Mouse (Mus musculus) frontal cortex, postnatal 36 days (tissue): ENCODE results near the gene Pml.
"Not testable (repeated sequence)": the region's sequence is repeated elsewhere in the genome, so short reads cannot be mapped to it uniquely, and the experiment has no call there.

Source experiments
- DNase-seq, 2 experiments: peaks; one replicate each; pipeline ENCODE4 v3.0.0; 2022; ENCODE audit warnings: low spot score in 2 of 2

Gene Pml

DNA sequence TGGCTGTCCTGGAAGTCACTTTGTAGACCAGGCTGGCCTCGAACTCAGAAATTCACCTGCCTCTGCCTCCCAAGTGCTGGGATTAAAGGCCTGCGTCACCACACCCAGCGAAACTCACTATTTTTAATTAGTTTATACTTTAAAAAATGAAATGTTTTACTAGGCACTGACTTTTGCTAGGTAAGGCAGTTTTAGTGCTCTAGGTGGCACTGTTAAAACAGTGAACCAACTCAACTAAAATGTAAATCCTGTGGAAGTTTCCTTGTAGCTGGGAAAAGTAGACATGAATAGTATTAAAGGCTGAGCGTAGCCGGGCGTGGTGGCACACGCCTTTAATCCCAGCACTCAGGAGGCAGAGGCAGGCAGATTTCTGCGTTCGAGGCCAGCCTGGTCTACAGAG is 22.0 kb upstream of the Pml start:
- not testable (repeated sequence) for DNase-seq

- DNase-seq = no peak
Observed at GRCm38 (mm10) chr9:58271109-58271508, 21.5 kb upstream of the Pml start.

DNA sequence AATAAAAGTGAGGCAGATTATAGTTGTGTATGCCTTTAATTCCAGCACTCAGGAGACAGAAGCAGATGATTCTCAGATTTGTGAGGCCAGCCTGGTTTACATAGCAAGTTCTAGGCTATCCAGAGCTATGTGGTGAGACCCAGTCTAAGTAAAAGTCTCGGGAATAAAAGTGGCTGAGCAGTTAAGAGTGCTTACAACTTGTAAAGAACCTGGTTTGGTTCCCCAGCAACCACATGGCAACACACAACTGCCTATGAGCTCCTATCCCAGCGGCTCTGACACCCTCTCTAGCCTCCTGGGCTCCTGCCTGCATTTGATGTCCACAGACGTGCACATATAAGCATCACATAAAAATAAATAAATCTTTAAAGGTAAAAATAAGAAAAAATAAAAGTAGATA is 20.5 kb upstream of the Pml start:
- no peak for DNase-seq

DNA sequence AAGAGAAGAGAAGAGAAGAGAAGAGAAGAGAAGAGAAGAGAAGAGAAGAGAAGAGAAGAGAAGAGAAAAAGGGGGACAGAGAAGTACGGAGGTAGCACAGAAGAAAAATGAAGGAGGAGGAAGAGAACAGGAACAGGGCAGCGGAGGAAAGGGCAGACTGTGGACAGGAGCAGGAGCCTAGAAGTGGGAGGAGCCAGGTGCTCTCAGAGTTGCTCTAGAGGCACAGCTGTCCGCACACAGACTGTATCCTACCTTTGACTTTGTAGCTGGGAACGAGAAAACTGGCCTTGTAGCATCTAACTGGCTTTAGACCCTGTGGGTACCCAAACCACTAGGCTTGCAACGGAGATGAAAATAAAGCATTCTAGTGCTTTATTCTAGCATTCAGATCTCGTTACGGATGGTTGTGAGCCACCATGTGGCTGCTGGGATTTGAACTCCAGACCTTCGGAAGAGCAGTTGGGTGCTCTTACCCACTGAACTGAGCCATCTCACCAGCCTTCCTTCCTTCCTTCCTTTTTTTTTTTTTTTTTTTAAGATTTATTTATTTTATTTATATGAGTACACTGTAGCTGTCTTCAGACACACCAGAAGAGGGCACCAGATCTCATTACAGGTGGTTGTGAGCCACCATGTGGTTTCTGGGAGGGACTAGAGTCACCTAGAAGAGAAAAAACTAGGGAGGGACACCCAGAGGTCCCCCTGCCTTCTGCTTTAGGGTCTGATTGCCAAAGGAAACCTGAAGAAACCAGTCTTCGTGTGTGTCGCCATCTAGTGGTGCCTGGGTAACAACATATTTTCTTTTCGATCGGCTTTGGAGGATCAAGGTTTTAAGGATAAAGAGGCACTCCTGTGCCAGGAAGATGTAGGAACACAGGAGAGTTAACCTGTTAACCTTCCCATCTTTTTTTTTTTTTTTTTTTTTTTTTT is 19.1 kb upstream of the Pml start:
- DNase-seq = peak in 1 of 2 experiments; percentile 55

- DNase-seq = no peak
Observed at GRCm38 (mm10) chr9:58267046-58267445, 17.5 kb upstream of the Pml start.

GRCm38 (mm10) chr9:58266571-58267011 is 17.0 kb upstream of the Pml start:
- DNase-seq = no peak

DNA sequence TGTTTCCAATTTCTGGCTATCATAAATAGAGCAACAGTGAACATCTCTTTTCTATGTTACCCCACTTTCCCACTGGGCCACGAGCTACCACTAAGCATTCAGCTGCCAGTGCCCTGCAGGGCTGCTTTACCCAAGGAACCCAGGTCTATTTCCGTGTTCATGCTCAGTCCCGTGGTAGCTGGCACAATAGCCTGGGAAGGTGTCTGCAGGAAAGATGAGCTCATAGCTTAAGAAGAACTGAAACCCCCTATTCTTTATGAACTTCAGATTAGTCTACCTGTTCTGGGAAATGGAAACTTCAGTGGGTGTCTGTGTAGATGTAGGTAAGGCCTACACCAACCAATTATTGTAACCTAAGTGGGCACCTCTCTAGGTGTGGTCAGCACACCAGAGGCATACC is 15.8 kb upstream of the Pml start:
- no peak for DNase-seq

DNA sequence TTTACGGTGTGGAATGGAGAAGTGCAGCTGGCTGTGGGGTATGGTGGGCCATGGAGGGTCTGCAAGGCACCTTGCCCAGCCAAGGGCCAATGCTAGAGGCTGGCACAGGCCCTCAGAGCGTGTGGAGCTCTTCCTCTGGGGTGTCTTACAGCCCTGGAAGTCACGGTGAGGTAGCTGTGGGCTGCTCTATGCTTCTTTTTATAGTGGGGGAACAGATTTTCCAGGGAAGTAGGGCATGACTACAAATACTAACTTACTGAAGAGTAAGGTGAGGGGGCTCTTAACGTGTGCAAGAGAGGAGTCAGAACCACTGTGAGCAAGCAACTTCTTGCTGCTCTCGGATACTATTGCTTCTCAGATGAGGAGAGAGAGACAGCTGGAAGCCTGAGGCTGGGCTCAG is 12.9 kb upstream of the Pml start:
- DNase-seq = no peak

DNA sequence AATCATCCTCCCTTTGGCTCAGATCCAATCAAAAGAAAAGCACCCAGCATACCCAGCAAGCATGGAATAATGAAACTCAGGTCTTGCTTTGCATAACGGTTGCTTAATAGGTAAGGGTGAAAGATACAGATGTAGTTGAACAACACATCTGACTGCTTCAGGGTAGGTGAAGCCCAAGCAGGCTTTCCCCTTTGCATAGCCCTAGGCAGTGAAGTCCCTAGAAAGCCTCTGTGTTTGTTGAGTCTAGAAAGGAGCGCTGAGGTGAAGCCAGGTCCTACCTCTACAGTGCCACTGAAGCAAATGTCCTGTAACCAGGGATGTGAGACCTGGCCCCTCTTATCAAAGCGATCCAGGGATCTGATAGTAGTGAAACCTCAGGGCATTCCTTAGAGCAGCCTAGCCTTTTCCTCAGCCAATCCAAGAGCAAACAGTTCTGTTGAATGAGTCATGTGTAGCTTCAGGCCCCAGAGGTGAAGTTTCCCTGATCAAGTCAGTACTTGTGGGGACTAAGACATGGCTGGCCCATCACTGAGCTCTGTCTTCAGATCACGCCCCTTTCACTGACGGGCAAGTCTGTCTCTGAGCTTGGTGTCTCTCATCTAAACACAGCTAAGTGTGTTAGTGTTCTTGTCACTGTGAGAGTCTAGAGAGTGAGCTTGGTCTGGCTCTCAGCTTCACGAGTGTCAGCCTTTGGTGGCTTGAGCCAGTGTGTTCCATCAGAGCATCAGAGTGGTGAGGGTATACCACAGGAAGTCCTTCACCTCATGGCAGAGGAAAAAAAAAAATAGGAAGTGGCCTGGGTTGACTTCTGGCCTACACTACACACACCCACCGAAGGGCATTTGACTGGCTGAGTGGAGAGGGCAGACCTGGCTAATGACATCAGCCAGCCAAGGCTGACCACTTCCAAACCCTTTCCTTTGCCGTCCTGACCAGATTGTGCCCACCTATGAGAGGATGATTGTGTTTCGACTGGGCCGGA is 6.4 kb upstream of the Pml start:
- DNase-seq = no peak

GRCm38 (mm10) chr9:58255105-58255504 is 5.5 kb upstream of the Pml start:
- no peak for DNase-seq

DNA sequence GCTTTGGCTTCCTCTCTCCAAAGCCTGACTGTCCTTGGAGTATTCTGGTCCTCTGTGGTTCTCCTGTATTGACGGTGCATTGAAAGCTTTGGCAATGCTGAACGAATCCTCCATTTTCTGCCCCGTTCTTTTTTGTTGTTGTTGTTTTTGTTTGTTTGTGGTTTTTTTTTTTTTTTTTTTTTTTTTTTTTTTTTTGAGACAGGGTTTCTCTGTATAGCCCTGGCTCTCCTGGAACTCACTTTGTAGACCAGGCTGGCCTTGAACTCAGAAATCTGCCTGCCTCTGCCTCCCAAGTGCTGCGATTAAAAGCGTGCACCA is 4.2 kb upstream of the Pml start:
- not testable (repeated sequence) for DNase-seq

- peak; percentile 91 to 93 for DNase-seq
Observed at GRCm38 (mm10) chr9:58253033-58253804, 3.6 kb upstream of the Pml start, which contains the start of gene Stoml1. Gene Stoml1 (plus strand): TSS chr9:58253164.

DNA sequence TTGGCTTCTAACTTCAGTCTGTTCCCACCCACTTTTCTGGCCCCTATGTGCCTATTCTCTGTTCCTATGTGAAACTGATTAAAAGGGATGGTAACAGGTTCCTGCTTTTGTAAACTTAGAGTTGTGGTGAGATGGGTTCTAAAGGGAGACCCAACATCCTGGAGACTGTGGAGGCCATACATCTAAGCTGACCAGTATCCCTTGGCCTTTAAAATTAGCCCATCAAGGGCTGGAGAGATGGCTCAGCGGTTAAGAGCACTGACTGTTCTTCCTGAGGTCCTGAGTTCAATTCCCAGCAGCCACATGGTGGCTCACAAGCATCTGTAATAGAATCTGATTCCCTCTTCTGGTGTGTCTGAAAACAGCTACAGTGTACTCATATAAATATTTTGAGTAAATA is 1.1 kb upstream of the Pml start:
- not testable (repeated sequence) for DNase-seq

- no peak for DNase-seq
Observed at GRCm38 (mm10) chr9:58250322-58250721, 736 bp upstream of the Pml start.

GRCm38 (mm10) chr9:58248746-58249413 is 706 bp downstream of the Pml start:
- DNase-seq = no peak

DNA sequence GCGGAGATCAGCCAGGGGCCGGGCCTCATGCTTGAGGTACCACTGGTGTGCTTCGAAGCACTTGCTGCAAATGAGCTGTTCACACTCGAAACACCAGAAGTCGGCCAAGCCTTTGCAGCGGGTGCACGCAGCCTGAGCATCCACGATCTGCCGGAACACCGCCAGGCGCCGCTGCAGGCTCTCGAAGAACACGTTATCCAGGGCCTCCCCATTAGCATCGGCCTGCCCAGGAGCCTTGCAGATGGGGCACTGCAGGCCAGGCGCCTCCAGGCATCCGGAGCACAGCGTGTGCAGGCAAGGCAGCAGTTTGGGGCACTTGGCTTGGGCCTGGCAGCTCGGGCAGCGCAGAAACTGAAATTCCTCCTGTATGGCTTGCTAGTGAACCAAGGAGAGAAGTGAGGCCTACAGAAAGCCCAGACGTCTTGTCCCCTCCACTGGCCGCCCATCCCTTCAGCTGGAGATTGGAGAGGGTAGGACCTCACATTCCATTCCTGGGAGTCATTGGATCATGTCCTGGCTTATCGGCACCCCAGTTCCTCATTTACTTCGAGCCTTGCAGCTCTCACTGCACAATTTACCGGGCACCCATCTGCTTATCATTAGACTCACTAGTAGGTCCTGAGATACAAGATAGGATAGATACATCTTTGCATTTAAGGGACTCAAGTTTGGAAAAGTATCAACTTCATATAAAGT is 2.4 kb downstream of the Pml start:
- peak; percentile 65 to 86 for DNase-seq

DNA sequence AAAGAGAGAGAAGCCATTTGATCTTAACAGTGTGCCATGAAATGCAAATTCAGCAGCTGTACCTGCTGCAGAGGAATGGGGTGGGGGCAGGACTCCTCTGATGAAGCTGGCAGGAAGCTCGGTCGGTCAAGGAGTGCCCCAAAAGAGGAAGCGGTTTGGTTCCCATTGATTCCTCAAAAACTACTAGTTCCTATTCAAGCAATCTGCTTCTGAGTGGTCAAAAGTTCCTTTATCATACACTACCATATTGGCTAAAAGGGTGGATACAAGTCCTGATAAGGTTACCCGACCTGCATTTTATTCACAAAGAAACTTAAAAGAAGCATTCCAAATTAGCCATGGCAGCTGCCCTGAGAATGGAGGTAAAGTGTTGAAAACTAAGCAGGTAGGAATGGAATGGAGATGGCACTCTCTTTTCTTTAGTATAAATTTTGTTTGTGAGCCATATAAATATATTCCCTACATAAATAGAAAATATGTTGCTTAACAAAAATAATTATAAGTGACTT is 3.4 kb downstream of the Pml start:
- no peak for DNase-seq

DNA sequence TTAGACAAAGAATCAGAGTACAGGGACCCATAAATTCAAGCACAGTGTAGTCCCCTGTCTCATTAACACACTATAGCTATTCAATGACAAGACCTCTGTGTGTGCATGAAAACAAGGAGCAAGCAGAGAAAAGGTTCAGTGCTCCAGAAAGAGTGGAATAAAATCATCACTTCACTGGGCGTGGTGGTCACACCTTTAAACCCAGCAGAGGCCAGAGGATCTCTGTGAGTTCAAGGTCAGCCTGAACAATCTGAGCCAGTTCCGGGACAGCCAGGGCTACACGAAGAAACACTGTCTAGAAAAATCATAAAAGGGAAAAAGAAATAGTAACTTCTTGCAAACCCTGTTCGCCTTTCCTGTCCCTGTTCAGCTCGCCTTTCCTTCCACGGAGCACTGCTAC is 5.9 kb downstream of the Pml start:
- no peak for DNase-seq

DNA sequence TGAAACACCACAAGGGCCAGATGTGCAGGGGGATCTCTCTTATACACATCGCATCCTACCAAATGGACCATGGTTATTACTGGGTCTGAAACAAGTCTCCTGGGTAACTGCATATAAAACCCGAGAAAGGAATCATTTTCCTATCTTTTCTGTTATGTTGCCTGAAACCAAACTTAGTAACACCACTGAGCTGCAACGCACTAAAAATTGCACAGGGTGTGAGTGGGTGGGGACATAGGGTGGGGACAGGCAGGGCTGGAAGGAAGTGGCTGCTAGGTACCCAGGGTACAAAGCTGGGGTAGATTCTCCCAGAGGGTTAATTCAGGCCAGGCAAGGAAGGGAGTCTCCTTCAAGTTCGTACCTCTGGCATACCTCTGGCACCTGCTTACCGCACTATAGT is 6.9 kb downstream of the Pml start:
- DNase-seq = peak in 1 of 2 experiments; percentile 56

- DNase-seq = no peak
Observed at GRCm38 (mm10) chr9:58241780-58242485, 7.7 kb downstream of the Pml start.
